Mouse (Mus musculus): Measurements from ENCODE around the gene Ets1. TPM values are rescaled to one million over a fixed set of nuclear protein-coding genes. Genes with fewer than 3 reads are reported as not detected.
A peak's percentile ranks its signal among the peaks of the same experiment; 100 is the strongest.

Gene Ets1
- total and polyA plus RNA-seq, 2 experiments from 2014 or later = 12.3 to 21.2 TPM

- H3K4me3 ChIP-seq (ENCODE audit: low read depth, low read length) = no peak overlapping the region
- H3K9ac ChIP-seq = no peak overlapping the region
- no peak overlapping the region for H3K27ac ChIP-seq (ENCODE audit: low read depth, low read length)
- no peaks in the 10 kb centered on the region for H3K9me3 ChIP-seq (ENCODE audit: low read length)
- no peak for TF ChIP-seq CTCF (IDR thresholded peaks at IDR 0.05; ENCODE audit: low read depth)
- no peak overlapping the region for H3K4me2 ChIP-seq (ENCODE audit: low read depth)
- H3K27me3 ChIP-seq (ENCODE audit: insufficient read depth, low read length) = no peaks in the 10 kb centered on the region
- WGBS = 83% methylated on average over 6 of the region's 6 CpGs
- no peak for ATAC-seq
- no peaks in the 10 kb centered on the region for H3K4me1 ChIP-seq (ENCODE audit: insufficient read depth)
- H3K36me3 ChIP-seq (ENCODE audit: insufficient read depth) = no peaks in the 10 kb centered on the region
- no peak for DNase-seq
Observed at GRCm38 (mm10) chr9:32746615-32747014, 110.6 kb downstream of the Ets1 start.

DNA sequence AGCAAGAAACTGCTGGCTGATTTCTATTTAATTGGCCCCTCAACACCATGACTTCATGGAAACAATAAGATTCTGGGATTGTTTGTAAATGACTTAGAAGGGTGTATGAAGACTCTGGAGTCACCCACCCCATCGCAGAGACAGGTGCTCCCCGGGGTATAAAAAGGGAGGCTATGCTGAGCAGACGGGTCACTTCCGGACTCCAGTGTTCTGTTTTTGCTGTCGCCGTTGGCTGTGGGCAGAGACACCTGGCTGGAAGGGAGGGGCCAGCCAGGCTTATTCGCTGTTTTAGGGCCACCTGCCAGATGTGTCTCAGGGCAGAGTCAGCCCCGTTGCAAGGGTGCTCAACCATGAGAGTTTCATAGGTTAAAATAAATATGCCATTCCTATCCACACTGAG is 111.6 kb downstream of the Ets1 start:
- TF ChIP-seq CTCF (IDR thresholded peaks at IDR 0.05; ENCODE audit: low read depth) = no peak
- no peaks in the 10 kb centered on the region for H3K9me3 ChIP-seq (ENCODE audit: low read length)
- no peak for DNase-seq
- no peaks in the 10 kb centered on the region for H3K4me1 ChIP-seq (ENCODE audit: insufficient read depth)
- H3K27ac ChIP-seq (ENCODE audit: low read depth, low read length) = no peak overlapping the region
- no peak overlapping the region for H3K9ac ChIP-seq
- H3K4me3 ChIP-seq (ENCODE audit: low read depth, low read length) = no peak overlapping the region
- no peak overlapping the region for H3K4me2 ChIP-seq (ENCODE audit: low read depth)
- H3K36me3 ChIP-seq (ENCODE audit: insufficient read depth) = no peaks in the 10 kb centered on the region
- ATAC-seq = no peak
- H3K27me3 ChIP-seq (ENCODE audit: insufficient read depth, low read length) = no peaks in the 10 kb centered on the region
- 87% methylated on average over 8 of the region's 8 CpGs for WGBS

- H3K27ac ChIP-seq (ENCODE audit: low read depth, low read length) = no peak overlapping the region
- no peaks in the 10 kb centered on the region for H3K36me3 ChIP-seq (ENCODE audit: insufficient read depth)
- no peak overlapping the region for H3K4me3 ChIP-seq (ENCODE audit: low read depth, low read length)
- H3K4me1 ChIP-seq (ENCODE audit: insufficient read depth) = no peaks in the 10 kb centered on the region
- no peak overlapping the region for H3K4me2 ChIP-seq (ENCODE audit: low read depth)
- no peak for DNase-seq
- no peak for TF ChIP-seq CTCF (IDR thresholded peaks at IDR 0.05; ENCODE audit: low read depth)
- no peak for ATAC-seq
- 89% methylated on average over 5 of the region's 5 CpGs for WGBS
- H3K27me3 ChIP-seq (ENCODE audit: insufficient read depth, low read length) = no peaks in the 10 kb centered on the region
- no peaks in the 10 kb centered on the region for H3K9me3 ChIP-seq (ENCODE audit: low read length)
- no peak overlapping the region for H3K9ac ChIP-seq
Observed at GRCm38 (mm10) chr9:32748552-32748951, 112.5 kb downstream of the Ets1 start.

DNA sequence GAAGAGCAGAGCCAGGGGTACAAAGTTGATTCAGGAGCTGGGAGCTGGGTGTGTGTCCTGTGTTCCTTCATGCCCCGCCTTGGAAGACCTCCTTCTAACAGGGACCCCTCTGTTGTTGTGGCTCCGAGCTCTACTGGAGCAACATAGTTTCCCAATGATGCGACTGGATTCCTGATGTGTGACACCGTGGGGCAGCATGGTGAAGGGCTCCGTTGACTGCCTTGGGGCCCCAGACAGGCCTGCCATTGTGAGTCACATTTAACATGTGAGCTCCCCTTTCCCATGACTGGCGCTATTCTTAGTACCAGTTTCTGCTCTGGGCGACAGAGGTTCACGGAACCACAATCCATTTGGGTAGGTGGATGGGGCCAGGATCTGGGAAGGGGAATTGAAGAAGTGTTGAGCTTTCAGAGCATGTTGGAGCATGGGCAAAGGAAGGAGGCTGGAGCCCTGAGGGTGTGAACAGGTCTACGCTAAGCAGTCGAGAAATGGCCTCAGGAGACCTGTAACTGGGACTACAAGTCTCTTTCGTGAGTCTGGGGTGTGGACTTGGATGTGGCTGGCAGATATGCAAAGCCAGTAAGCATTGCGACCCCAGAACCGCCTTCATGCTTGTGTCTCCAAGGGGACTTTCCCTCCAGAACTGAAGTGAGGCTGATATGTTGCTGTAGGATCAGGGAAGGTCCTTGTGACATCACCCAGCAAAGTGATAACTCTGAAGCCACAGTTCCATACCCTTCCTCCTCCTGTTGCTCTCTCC is 113.9 kb downstream of the Ets1 start:
- no peak overlapping the region for H3K4me2 ChIP-seq (ENCODE audit: low read depth)
- H3K36me3 ChIP-seq (ENCODE audit: insufficient read depth) = no peaks in the 10 kb centered on the region
- no peaks in the 10 kb centered on the region for H3K27me3 ChIP-seq (ENCODE audit: insufficient read depth, low read length)
- no peaks in the 10 kb centered on the region for H3K4me1 ChIP-seq (ENCODE audit: insufficient read depth)
- ATAC-seq = no peak
- H3K9me3 ChIP-seq (ENCODE audit: low read length) = no peaks in the 10 kb centered on the region
- no peak overlapping the region for H3K4me3 ChIP-seq (ENCODE audit: low read depth, low read length)
- no peak for TF ChIP-seq CTCF (IDR thresholded peaks at IDR 0.05; ENCODE audit: low read depth)
- no peak overlapping the region for H3K27ac ChIP-seq (ENCODE audit: low read depth, low read length)
- DNase-seq = no peak
- H3K9ac ChIP-seq = no peak overlapping the region
- WGBS = 87% methylated on average over 13 of the region's 13 CpGs

DNA sequence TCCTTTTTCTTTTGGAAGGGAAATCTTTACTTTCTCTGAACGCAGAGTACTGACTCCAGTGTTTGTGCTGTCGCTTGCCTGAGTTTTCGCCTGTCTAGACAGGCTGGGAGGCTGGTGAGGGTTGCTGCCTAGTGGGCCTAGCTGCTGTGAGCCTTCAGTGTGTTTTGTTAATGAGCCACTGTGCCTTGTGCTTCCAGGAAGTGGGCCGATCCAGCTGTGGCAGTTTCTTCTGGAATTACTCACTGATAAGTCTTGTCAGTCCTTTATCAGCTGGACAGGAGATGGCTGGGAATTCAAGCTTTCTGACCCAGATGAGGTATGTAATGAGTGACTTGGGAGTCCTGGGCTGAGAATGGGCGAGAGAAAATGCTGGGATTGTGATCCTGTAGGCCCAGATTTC is 116.6 kb downstream of the Ets1 start:
- no peaks in the 10 kb centered on the region for H3K4me1 ChIP-seq (ENCODE audit: insufficient read depth)
- H3K27ac ChIP-seq (ENCODE audit: low read depth, low read length) = no peak overlapping the region
- H3K9me3 ChIP-seq (ENCODE audit: low read length) = no peaks in the 10 kb centered on the region
- no peaks in the 10 kb centered on the region for H3K36me3 ChIP-seq (ENCODE audit: insufficient read depth)
- no peak overlapping the region for H3K4me2 ChIP-seq (ENCODE audit: low read depth)
- no peak overlapping the region for H3K9ac ChIP-seq
- ATAC-seq (peak; percentile 20; the same call in 1 of the 2 replicates), DNase-seq (no peak)
- WGBS = 82% methylated on average over 5 of the region's 5 CpGs
- TF ChIP-seq CTCF (IDR thresholded peaks at IDR 0.05; ENCODE audit: low read depth) = no peak
- H3K27me3 ChIP-seq (ENCODE audit: insufficient read depth, low read length) = no peaks in the 10 kb centered on the region
- no peak overlapping the region for H3K4me3 ChIP-seq (ENCODE audit: low read depth, low read length)

GRCm38 (mm10) chr9:32754311-32754710 is 118.3 kb downstream of the Ets1 start:
- 94% methylated on average over 15 of the region's 15 CpGs for WGBS
- H3K4me1 ChIP-seq (ENCODE audit: insufficient read depth) = no peaks in the 10 kb centered on the region

GRCm38 (mm10) chr9:32756002-32756401 is 120.0 kb downstream of the Ets1 start:
- H3K9me3 ChIP-seq (ENCODE audit: low read length) = no peaks in the 10 kb centered on the region
- WGBS = 80% methylated on average over 2 of the region's 2 CpGs
- no peak overlapping the region for H3K9ac ChIP-seq
- DNase-seq = no peak
- H3K4me1 ChIP-seq (ENCODE audit: insufficient read depth) = no peaks in the 10 kb centered on the region
- H3K4me2 ChIP-seq (ENCODE audit: low read depth) = no peak overlapping the region
- no peak overlapping the region for H3K27ac ChIP-seq (ENCODE audit: low read depth, low read length)
- no peak overlapping the region for H3K4me3 ChIP-seq (ENCODE audit: low read depth, low read length)
- H3K27me3 ChIP-seq (ENCODE audit: insufficient read depth, low read length) = no peaks in the 10 kb centered on the region
- no peak for ATAC-seq
- TF ChIP-seq CTCF (IDR thresholded peaks at IDR 0.05; ENCODE audit: low read depth) = no peak
- no peaks in the 10 kb centered on the region for H3K36me3 ChIP-seq (ENCODE audit: insufficient read depth)

More at GRCm38 (mm10) chr9:32754311-32754710, 118.3 kb downstream of the Ets1 start:
- Histone ChIP-seq H3K9ac (no peak overlapping the region), H3K9me3 (ENCODE audit: low read length) (no peaks in the 10 kb centered on the region), H3K4me2 (ENCODE audit: low read depth) (no peak overlapping the region), H3K4me3 (ENCODE audit: low read depth, low read length) (no peak overlapping the region), H3K27me3 (ENCODE audit: insufficient read depth, low read length) (no peaks in the 10 kb centered on the region), H3K36me3 (ENCODE audit: insufficient read depth) (no peaks in the 10 kb centered on the region), H3K27ac (ENCODE audit: low read depth, low read length) (no peak overlapping the region)
- TF ChIP-seq CTCF (IDR thresholded peaks at IDR 0.05; ENCODE audit: low read depth) = no peak
- ATAC-seq (no peak), DNase-seq (no peak)

Data from forebrain, postnatal 0 days (tissue).